Mouse (Mus musculus): ENCODE measurements around the gene Eid2b. TPM values are rescaled to one million over a fixed set of nuclear protein-coding genes. Genes with fewer than 3 reads are reported as not detected.

Eid2b gene
- total and polyA plus RNA-seq, 2 experiments, result 3.0 to 3.5 TPM

- Histone ChIP-seq H3K4me1 (ENCODE audit: control insufficient read depth, insufficient read depth, low read length) (no peaks in the 10 kb centered on the region), H3K79me2 (ENCODE audit: control insufficient read depth, insufficient read depth, low read length) (no peaks in the 10 kb centered on the region), H3K27me3 (ENCODE audit: control insufficient read depth, insufficient read depth, low read length) (peaks cover 7% of the 10 kb centered on the region; the same call in 1 of the 2 replicates), H3K36me3 (ENCODE audit: control insufficient read depth, insufficient read depth, low read length) (peaks cover 6% of the 10 kb centered on the region; the same call in 1 of the 2 replicates), H3K9ac (ENCODE audit: low read depth, low read length) (no peak overlapping the region), H3K4me3 (ENCODE audit: insufficient read depth, low read depth, low read length) (no peak overlapping the region), H3K27ac (replicated peaks; ENCODE audit: insufficient read depth, low read depth, low read length) (no peak overlapping the region)
- WGBS, result 89% methylated on average over 10 of the region's 10 CpGs
- no peak for DNase-seq (ENCODE audit: extremely low read depth, low read depth, low spot score)
- TF ChIP-seq POLR2A (IDR thresholded peaks at IDR 0.05; ENCODE audit: extremely low read depth, insufficient read depth, low read length) (no peak), CTCF (IDR thresholded peaks at IDR 0.05; ENCODE audit: low read depth, low read length) (no peak)
These were observed 28.1 kb downstream of the Eid2b start for GRCm38 (mm10) chr7:28305641-28306040.

- H3K79me2 ChIP-seq (ENCODE audit: control insufficient read depth, insufficient read depth, low read length), result no peaks in the 10 kb centered on the region
- no peak overlapping the region for H3K4me3 ChIP-seq (ENCODE audit: insufficient read depth, low read depth, low read length)
- no peak for DNase-seq (ENCODE audit: extremely low read depth, low read depth, low spot score)
- peaks cover 3% of the 10 kb centered on the region for H3K4me1 ChIP-seq (ENCODE audit: control insufficient read depth, insufficient read depth, low read length)
- no peak overlapping the region for H3K9ac ChIP-seq (ENCODE audit: low read depth, low read length)
- H3K27ac ChIP-seq (replicated peaks; ENCODE audit: insufficient read depth, low read depth, low read length), result no peak overlapping the region
- H3K27me3 ChIP-seq (ENCODE audit: control insufficient read depth, insufficient read depth, low read length), result peaks cover 5% of the 10 kb centered on the region; the same call in 1 of the 2 replicates
- TF ChIP-seq CTCF (IDR thresholded peaks at IDR 0.05; ENCODE audit: low read depth, low read length) (no peak), POLR2A (IDR thresholded peaks at IDR 0.05; ENCODE audit: extremely low read depth, insufficient read depth, low read length) (no peak)
- WGBS, result 93% methylated on average over 8 of the region's 8 CpGs
- peaks cover 6% of the 10 kb centered on the region; the same call in 1 of the 2 replicates for H3K36me3 ChIP-seq (ENCODE audit: control insufficient read depth, insufficient read depth, low read length)
These were observed 28.7 kb downstream of the Eid2b start for GRCm38 (mm10) chr7:28306216-28306615.

GRCm38 (mm10) chr7:28309737-28310136, 32.2 kb downstream of the Eid2b start:
- WGBS, result 87% methylated on average over 9 of the region's 9 CpGs
- H3K27ac ChIP-seq (replicated peaks; ENCODE audit: insufficient read depth, low read depth, low read length), result no peak overlapping the region
- TF ChIP-seq CTCF (IDR thresholded peaks at IDR 0.05; ENCODE audit: low read depth, low read length) (no peak), POLR2A (IDR thresholded peaks at IDR 0.05; ENCODE audit: extremely low read depth, insufficient read depth, low read length) (no peak)
- peaks cover 6% of the 10 kb centered on the region; the same call in 1 of the 2 replicates for H3K36me3 ChIP-seq (ENCODE audit: control insufficient read depth, insufficient read depth, low read length)
- DNase-seq (ENCODE audit: extremely low read depth, low read depth, low spot score), result no peak
- H3K4me1 ChIP-seq (ENCODE audit: control insufficient read depth, insufficient read depth, low read length), result peaks cover 4% of the 10 kb centered on the region
- H3K27me3 ChIP-seq (ENCODE audit: control insufficient read depth, insufficient read depth, low read length), result no peaks in the 10 kb centered on the region
- no peak overlapping the region for H3K9ac ChIP-seq (ENCODE audit: low read depth, low read length)
- H3K4me3 ChIP-seq (ENCODE audit: insufficient read depth, low read depth, low read length), result no peak overlapping the region
- H3K79me2 ChIP-seq (ENCODE audit: control insufficient read depth, insufficient read depth, low read length), result no peaks in the 10 kb centered on the region

GRCm38 (mm10) chr7:28311151-28311925, 33.8 kb downstream of the Eid2b start:
- TF ChIP-seq CTCF (IDR thresholded peaks at IDR 0.05; ENCODE audit: low read depth, low read length) (no peak), POLR2A (IDR thresholded peaks at IDR 0.05; ENCODE audit: extremely low read depth, insufficient read depth, low read length) (no peak)
- Histone ChIP-seq H3K36me3 (ENCODE audit: control insufficient read depth, insufficient read depth, low read length) (peaks cover 15% of the 10 kb centered on the region), H3K27ac (replicated peaks; ENCODE audit: insufficient read depth, low read depth, low read length) (no peak overlapping the region), H3K27me3 (ENCODE audit: control insufficient read depth, insufficient read depth, low read length) (no peaks in the 10 kb centered on the region), H3K4me1 (ENCODE audit: control insufficient read depth, insufficient read depth, low read length) (peaks cover 4% of the 10 kb centered on the region), H3K9ac (ENCODE audit: low read depth, low read length) (peak overlapping the region; percentile 77), H3K79me2 (ENCODE audit: control insufficient read depth, insufficient read depth, low read length) (no peaks in the 10 kb centered on the region), H3K4me3 (ENCODE audit: insufficient read depth, low read depth, low read length) (peak overlapping the region; percentile 69)
- 5% methylated on average over 35 of the region's 35 CpGs for WGBS
- peak; percentile 14 for DNase-seq (ENCODE audit: extremely low read depth, low read depth, low spot score)

- H3K36me3 ChIP-seq (ENCODE audit: control insufficient read depth, insufficient read depth, low read length), result peaks cover 22% of the 10 kb centered on the region
- no peaks in the 10 kb centered on the region for H3K79me2 ChIP-seq (ENCODE audit: control insufficient read depth, insufficient read depth, low read length)
- peaks cover 4% of the 10 kb centered on the region for H3K4me1 ChIP-seq (ENCODE audit: control insufficient read depth, insufficient read depth, low read length)
- DNase-seq (ENCODE audit: extremely low read depth, low read depth, low spot score), result peak; percentile 90
- H3K27ac ChIP-seq (replicated peaks; ENCODE audit: insufficient read depth, low read depth, low read length), result no peak within 1 kb of the TSS
- TF ChIP-seq CTCF (IDR thresholded peaks at IDR 0.05; ENCODE audit: low read depth, low read length), result no peak
- TF ChIP-seq POLR2A (IDR thresholded peaks at IDR 0.05; ENCODE audit: extremely low read depth, insufficient read depth, low read length), result 0 out of 2 replicates have a peak, but pooled peaks have one; percentile 19
- peak within 1 kb of the TSS; percentile 77 for H3K9ac ChIP-seq (ENCODE audit: low read depth, low read length)
- H3K4me3 ChIP-seq (ENCODE audit: insufficient read depth, low read depth, low read length), result peak within 1 kb of the TSS; percentile 69
- WGBS, result under 1% methylated on average over 45 of the region's 45 CpGs
- no peaks in the 10 kb centered on the region for H3K27me3 ChIP-seq (ENCODE audit: control insufficient read depth, insufficient read depth, low read length)
These were observed 34.5 kb downstream of the Eid2b start, which contains the start of gene Timm50 for GRCm38 (mm10) chr7:28311926-28312543. TSS of gene Timm50 (minus strand) at chr7:28312072.
